Mouse (Mus musculus) adrenal gland, postnatal 10 days (tissue): Measurements from ENCODE around the gene Cracr2b. TPM values are rescaled to one million over a fixed set of nuclear protein-coding genes. Genes with fewer than 3 reads are reported as not detected.

Experiments
- DNase-seq: peaks from one replicate; pipeline ENCODE4 v3.0.0; 2021; ENCODE audit warnings: mixed read lengths
- total RNA-seq, 2 experiments: library from RNA; stranded (reverse); gene quantifications; 2 replicates each; pipeline ENCODE4 v1.2.3; 2021

The Cracr2b gene
- total RNA-seq, 2 experiments from 2014 or later: 16.8 to 19.6 TPM

GRCm38 (mm10) chr7:141469901-141470636 is 9.2 kb downstream of the Cracr2b start:
- no peak for DNase-seq

- DNase-seq: no peak
Measured at GRCm38 (mm10) chr7:141470637-141470944, 9.7 kb downstream of the Cracr2b start.

- no peak for DNase-seq
Measured at GRCm38 (mm10) chr7:141471236-141471635, 10.3 kb downstream of the Cracr2b start.

- no peak for DNase-seq
Measured at GRCm38 (mm10) chr7:141472226-141472625, 11.3 kb downstream of the Cracr2b start.

GRCm38 (mm10) chr7:141472763-141473162 is 11.9 kb downstream of the Cracr2b start:
- DNase-seq: no peak

- DNase-seq: no peak
Measured at GRCm38 (mm10) chr7:141474160-141474559, 13.3 kb downstream of the Cracr2b start.

GRCm38 (mm10) chr7:141475011-141475804 is 14.3 kb downstream of the Cracr2b start, which contains the start of the genes Polr2l and Tspan4:
Polr2l (minus strand) TSS chr7:141475132.
Tspan4 (plus strand) TSS chr7:141475240.
- peak; percentile 89 for DNase-seq

- no peak for DNase-seq
Measured at GRCm38 (mm10) chr7:141475805-141476158, 14.9 kb downstream of the Cracr2b start.

- DNase-seq: peak; percentile 91
Measured at GRCm38 (mm10) chr7:141476226-141476980, 15.5 kb downstream of the Cracr2b start.

- DNase-seq: no peak
Measured at GRCm38 (mm10) chr7:141476981-141477370, 16.1 kb downstream of the Cracr2b start.

GRCm38 (mm10) chr7:141477578-141478269 is 16.8 kb downstream of the Cracr2b start:
- no peak for DNase-seq

GRCm38 (mm10) chr7:141478270-141478748 is 17.4 kb downstream of the Cracr2b start:
- no peak for DNase-seq

GRCm38 (mm10) chr7:141480842-141481497 is 20.1 kb downstream of the Cracr2b start:
- peak; percentile 73 for DNase-seq

- DNase-seq: peak; percentile 51
Measured at GRCm38 (mm10) chr7:141481498-141482401, 20.9 kb downstream of the Cracr2b start.

GRCm38 (mm10) chr7:141482531-141483024 is 21.7 kb downstream of the Cracr2b start:
- no peak for DNase-seq

- DNase-seq: no peak
Measured at GRCm38 (mm10) chr7:141483114-141483653, 22.3 kb downstream of the Cracr2b start.

- no peak for DNase-seq
Measured at GRCm38 (mm10) chr7:141484186-141485120, 23.6 kb downstream of the Cracr2b start.

- no peak for DNase-seq
Measured at GRCm38 (mm10) chr7:141485186-141485585, 24.3 kb downstream of the Cracr2b start.

GRCm38 (mm10) chr7:141485606-141486005 is 24.7 kb downstream of the Cracr2b start:
- no peak for DNase-seq
